Mouse (Mus musculus) frontal cortex, postnatal 14 days (tissue): Measurements from ENCODE around the gene Gm49358.
A peak's percentile ranks its signal among the peaks of the same experiment; 100 is the strongest.

Experiments used
- DNase-seq, 2 experiments: peaks; one replicate each; pipeline ENCODE4 v3.0.0; 2022; ENCODE audit warnings: low spot score in 2 of 2

Gene Gm49358

GRCm38 (mm10) chr10:86763672-86764071 lies at the start of gene Gm49358:
TSS of gene Gm49358 (plus strand) at chr10:86763972.
- DNase-seq, result no peak

- DNase-seq, result peak; percentile 15 to 28
Measured at GRCm38 (mm10) chr10:86727548-86727980, 36.2 kb upstream of the Gm49358 start.

GRCm38 (mm10) chr10:86728176-86728575 lies 35.6 kb upstream of the Gm49358 start:
- DNase-seq, result no peak

GRCm38 (mm10) chr10:86730823-86731499 lies 32.8 kb upstream of the Gm49358 start:
- peak; percentile 37 to 82 for DNase-seq

GRCm38 (mm10) chr10:86731500-86731863 lies 32.3 kb upstream of the Gm49358 start:
- no peak for DNase-seq

GRCm38 (mm10) chr10:86735036-86735435 lies 28.7 kb upstream of the Gm49358 start:
- DNase-seq, result no peak

GRCm38 (mm10) chr10:86742918-86743317 lies 20.9 kb upstream of the Gm49358 start:
- no peak for DNase-seq

- DNase-seq, result no peak
Measured at GRCm38 (mm10) chr10:86744306-86744705, 19.5 kb upstream of the Gm49358 start.

- no peak for DNase-seq
Measured at GRCm38 (mm10) chr10:86755816-86756502, 7.8 kb upstream of the Gm49358 start.

GRCm38 (mm10) chr10:86757724-86758123 lies 6.0 kb upstream of the Gm49358 start:
- no peak for DNase-seq

- no peak for DNase-seq
Measured at GRCm38 (mm10) chr10:86758211-86758610, 5.6 kb upstream of the Gm49358 start.

GRCm38 (mm10) chr10:86761236-86761635 lies 2.5 kb upstream of the Gm49358 start:
- no peak for DNase-seq

GRCm38 (mm10) chr10:86761722-86762383 lies 1.9 kb upstream of the Gm49358 start:
- DNase-seq, result no peak

GRCm38 (mm10) chr10:86762384-86762730 lies 1.4 kb upstream of the Gm49358 start:
- no peak for DNase-seq

- DNase-seq, result no peak
Measured at GRCm38 (mm10) chr10:86765344-86765966, 1.7 kb downstream of the Gm49358 start.

- DNase-seq, result no peak
Measured at GRCm38 (mm10) chr10:86769216-86769615, 5.4 kb downstream of the Gm49358 start.

GRCm38 (mm10) chr10:86769797-86770196 lies 6.0 kb downstream of the Gm49358 start:
- no peak for DNase-seq

GRCm38 (mm10) chr10:86771701-86772100 lies 7.9 kb downstream of the Gm49358 start:
- DNase-seq, result no peak

GRCm38 (mm10) chr10:86772231-86772631 lies 8.5 kb downstream of the Gm49358 start:
- no peak for DNase-seq

- no peak for DNase-seq
Measured at GRCm38 (mm10) chr10:86773360-86773759, 9.6 kb downstream of the Gm49358 start.

- DNase-seq, result no peak
Measured at GRCm38 (mm10) chr10:86776281-86776680, 12.5 kb downstream of the Gm49358 start.

- no peak for DNase-seq
Measured at GRCm38 (mm10) chr10:86777614-86778319, 14.0 kb downstream of the Gm49358 start.
